Mouse (Mus musculus): ENCODE results near the gene Trpm2.
A peak's percentile ranks its signal among the peaks of the same experiment; 100 is the strongest.
"Not testable (repeated sequence)": the region's sequence is repeated elsewhere in the genome, so short reads cannot be mapped to it uniquely, and the experiment has no call there.

Gene Trpm2

DNA sequence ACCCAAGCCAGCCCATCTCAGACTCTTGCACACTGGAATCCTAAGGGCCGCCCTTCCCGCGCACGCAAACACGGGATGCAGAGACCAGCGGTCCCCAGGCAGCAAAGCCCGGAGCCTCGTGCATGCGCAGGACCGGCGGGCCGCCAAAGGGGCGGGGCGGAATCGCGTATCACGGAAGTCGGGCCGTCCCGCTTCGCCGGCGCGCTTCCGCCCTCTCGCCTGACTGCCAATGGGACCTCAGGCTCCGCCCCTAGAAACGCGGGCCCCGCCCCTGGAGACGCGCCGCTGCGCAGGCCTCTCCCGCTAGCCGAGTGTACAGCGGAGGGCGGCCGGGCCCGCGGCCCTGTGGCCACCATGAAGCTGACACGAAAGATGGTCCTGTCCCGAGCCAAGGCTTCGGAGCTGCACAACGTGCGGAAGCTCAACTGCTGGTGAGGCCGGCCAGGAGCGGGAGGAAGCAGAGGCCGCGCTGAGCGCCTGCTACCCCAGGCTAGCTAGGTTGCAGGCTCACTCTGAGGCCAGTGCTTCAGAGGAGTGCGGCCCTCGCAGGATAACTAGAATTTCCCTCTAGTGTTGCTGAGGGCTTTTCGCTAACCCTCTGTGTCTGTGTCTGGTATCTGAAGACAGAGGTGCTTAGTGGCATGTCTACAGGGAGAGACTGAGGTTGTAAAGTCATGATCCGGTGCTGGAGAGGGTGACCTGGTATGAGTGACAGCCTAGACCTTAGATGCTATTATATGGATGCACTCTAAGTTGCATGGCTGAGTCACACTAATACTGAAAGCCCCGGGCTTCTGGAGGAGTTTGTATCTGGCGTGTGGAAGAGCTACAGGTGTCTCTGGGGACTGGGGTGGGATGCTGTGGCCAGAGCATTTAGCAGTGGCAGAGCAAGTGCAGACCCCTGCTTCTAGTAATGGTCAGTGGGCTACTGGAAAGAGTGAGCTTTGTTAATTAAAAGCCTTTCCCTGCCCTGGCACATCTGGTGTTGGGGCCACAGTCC lies 8.3 kb upstream of the Trpm2 start, which contains the start of gene 1810043G02Rik:
1810043G02Rik (plus strand) TSS at position 174 of the 1,000 bp plus-strand sequence.
- DNase-seq (ENCODE audit: low spot score in 2 of 2): peak; percentile 98

DNA sequence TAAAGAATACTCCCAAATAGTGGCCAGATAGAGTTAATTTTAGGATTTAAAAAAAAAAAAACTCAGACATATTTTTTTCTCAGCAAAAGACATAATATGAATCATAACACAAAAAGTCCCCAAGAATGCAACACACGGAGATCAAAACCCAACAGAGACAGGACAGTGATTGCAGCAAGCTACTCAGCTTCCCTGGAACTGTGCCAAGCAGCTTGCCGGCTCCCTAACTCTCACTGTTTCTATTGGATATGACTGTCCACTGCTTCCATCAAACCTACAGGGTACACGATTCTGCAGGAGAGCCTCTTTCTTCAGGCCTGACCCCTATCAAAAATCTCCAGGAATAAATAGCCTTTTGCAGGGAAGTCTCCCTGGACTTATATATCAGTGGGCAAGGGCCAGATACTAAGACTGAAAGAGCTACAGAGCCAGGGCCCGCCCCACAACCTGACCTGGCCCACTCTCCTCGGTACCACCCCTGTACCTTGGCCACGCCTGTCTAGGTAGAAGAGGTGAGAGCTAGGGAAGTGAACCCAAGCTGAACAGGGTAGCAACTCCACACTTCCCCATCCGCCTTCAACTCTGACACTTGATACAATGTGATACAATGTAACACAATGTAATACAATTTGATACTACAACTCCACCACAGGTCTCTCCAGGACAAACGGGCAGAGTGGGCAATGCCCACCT lies 6.2 kb upstream of the Trpm2 start:
- DNase-seq (ENCODE audit: low spot score in 2 of 2): no peak

DNA sequence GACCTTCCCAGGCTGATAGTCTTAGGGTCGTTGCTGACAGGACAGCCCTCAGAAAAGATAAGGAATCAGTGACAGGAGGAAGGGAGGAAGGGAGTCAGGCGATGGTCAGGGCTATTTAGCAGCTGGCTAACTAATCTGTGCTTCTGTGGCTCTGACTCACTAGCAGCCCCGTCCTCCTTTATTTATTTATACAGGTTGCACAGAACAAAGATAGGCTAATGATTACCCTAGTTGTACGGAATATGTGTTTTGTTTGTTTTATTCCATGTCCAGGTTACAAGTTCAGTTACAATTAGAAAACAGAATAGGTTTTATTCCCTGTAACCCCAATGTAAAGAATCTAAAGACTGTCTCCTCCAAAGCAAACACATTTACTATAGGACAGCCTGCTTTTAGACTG lies 5.3 kb upstream of the Trpm2 start:
- no peak for DNase-seq (ENCODE audit: low spot score in 2 of 2)

DNA sequence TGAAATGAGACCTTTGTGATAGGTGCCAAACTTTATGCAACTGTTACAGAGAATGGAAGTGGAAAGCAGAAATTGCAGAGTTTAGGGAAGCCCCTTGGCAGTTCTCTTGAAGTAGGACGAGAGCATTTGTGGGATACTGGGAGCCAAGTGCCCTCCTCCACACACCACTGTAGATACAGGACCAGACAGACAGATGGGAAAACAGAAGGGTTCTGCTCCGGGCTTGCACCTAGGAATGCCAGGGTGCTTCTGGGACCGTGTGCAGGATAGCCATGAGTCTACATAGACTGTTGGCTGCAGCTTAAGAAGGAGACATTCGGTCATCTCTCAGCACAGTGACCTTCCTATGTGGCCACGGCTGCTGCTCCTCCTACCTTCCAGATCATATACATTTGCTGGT lies 4.4 kb upstream of the Trpm2 start:
- DNase-seq (ENCODE audit: low spot score in 2 of 2): no peak

DNA sequence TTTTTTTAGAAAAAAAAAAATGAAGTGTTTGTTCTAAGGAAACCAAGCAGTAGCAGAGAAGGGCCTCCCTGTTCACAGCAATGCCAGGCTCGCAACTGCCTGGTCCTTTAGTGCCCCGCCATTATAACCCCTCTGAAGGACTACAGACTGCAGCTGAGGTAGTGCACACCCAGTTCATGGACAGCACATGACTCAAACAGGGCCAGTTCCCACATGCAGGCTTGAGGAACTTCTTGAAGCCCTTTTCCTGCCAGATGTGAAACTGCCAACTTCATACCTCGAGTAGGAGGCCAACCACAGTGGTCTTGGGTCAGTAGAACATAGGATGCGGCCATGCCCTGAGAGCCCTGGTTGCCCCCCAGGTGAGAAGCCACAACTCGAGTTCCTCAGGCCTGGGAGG lies 4.0 kb upstream of the Trpm2 start:
- no peak for DNase-seq (ENCODE audit: low spot score in 2 of 2)

DNA sequence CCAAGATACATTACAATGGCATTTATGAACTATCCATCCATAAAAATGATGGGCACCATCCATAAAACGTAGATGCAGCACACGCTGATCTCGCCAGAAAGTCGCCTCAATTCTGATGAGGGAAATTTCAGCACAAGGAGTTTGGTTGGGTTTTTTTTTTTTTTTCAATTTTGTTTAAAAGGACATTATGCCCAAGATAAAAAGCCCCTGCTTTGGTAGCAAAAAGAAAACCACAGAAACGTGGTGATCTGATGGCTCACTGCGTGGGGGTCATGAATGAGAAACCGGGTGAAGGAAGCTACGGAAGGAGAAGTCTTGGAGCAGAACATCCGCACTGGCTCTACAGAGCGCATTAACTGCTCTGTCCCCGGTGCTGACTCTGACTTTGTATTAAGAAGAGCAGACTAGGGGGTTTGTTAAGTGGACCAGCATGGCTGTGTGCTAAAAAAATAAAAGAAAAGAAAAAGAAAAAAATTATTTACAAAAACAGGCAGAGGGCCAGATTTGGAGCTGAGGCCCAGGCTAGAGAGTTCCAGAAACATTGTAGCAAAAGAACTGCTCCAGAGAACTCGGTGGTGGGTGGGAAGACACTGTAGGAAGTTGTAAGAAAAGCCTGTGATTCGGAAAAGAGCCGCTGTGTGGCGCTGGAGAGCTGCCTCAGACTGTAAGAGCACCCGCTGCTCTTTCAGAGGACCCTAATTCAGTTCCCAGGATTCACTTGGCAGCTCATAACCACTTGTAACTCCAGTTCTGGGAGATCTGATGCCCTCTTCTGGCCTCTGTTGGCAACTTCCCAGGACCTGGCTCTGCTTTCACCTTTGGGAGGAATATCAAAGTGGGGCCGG lies 1.6 kb upstream of the Trpm2 start:
- no peak for DNase-seq (ENCODE audit: low spot score in 2 of 2)

DNA sequence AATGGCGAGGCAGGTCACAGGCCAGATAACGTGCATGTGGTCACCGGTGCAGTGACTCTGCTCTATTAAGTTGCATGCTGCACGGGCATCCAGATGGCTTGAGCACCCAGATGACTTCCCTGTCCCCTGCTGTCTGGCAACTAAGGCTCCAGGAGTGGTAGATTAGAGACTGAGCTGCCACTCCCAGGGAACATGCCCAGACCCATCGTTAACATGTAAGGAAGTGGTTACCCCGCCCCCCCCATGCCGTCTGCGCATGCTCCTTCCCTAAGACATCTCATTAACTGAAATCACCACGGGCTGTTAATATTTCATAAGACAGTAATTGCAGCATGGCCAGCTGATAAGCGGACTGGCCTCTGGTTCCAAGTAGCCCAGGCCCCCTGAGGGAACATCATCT lies 828 bp upstream of the Trpm2 start:
- no peak for DNase-seq (ENCODE audit: low spot score in 2 of 2)

- DNase-seq (ENCODE audit: low spot score in 2 of 2): no peak
These were observed 414 bp downstream of the Trpm2 start for GRCm38 (mm10) chr10:77969973-77970325.

GRCm38 (mm10) chr10:77969274-77969972 lies 940 bp downstream of the Trpm2 start:
- DNase-seq (ENCODE audit: low spot score in 2 of 2): peak; percentile 59 to 71

DNA sequence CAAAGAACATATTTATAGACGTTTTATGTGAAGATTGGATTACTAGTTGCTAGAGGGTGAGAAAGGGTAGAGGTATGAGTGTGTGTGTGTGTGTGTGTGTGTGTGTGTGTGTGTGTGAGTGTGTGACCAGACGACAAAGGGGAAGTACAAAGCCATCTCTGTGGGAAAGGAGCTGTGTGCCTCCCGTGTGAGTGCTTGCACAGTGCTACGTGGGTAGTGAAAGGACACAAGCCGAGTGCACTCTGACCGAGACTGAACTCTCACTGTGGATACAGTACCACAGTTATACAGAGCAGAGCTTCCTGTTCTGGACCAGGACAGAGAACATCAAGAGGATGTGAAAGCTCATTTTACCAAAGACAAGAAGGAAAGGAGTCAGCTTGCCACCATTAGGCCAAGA lies 6.4 kb downstream of the Trpm2 start:
- DNase-seq (ENCODE audit: low spot score in 2 of 2): no peak

GRCm38 (mm10) chr10:77962725-77963124 lies 7.6 kb downstream of the Trpm2 start:
- no peak for DNase-seq (ENCODE audit: low spot score in 2 of 2)

DNA sequence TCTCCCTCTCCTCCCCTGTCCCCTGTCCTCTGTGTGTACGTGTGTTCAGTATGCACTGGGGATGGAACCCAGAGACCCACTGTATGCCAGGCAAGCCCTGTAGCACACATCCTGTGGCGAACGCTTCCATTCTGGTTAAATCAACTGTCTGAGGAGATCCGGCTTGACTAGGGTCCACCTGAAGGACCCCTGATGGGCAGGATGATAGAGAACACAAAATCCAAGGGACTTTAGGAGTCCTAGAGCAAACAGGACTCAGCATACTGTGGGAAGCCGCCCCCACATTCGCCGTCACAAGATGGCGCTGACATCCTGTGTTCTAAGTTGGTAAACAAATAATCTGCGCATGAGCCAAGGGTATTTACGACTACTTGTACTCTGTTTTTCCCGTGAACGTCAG lies 19.9 kb downstream of the Trpm2 start:
- DNase-seq (ENCODE audit: low spot score in 2 of 2): not testable (repeated sequence)

DNA sequence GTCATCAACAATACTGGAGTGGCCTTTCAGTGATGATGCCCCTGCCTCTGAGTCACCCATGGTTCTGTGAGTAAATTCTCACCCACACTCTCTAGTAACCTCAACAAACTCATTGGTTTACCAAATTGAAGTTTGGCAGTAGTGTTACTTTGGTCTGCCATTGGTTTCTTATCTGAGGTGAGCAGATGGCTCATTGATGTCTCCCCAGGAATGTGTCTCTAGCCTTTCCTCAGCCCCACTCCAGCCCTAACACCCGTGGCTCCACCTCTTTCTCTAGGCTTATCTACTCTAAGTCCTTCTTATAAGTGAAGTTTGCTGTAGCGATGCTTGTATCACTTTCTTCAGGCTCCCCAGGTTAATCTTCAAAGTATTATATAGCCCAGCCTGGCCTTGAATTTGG lies 30.7 kb downstream of the Trpm2 start:
- no peak for DNase-seq (ENCODE audit: low spot score in 2 of 2)

DNA sequence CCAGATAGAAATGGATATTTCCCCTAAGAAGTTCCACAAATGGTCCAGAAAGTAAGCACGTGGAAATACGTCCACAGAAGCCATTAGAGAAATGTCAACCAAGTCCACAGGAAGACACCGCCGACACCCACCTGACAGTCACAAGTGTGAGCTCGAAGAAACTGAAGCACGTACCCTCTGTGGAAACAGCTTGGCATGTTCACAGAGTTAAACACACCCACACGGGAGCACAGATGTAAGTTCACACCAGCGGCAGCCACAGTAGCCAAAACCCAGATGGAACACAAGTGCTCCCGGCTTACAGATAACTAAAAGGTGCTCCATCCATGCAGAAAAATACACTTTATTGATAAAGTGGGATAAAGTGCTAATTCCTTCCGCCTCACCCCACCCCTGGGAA lies 43.0 kb downstream of the Trpm2 start:
- no peak for DNase-seq (ENCODE audit: low spot score in 2 of 2)

- no peak for DNase-seq (ENCODE audit: low spot score in 2 of 2)
These were observed 44.2 kb downstream of the Trpm2 start for GRCm38 (mm10) chr10:77926140-77926539.

- peak in 1 of 2 experiments; percentile 30 for DNase-seq (ENCODE audit: low spot score in 2 of 2)
These were observed 47.7 kb downstream of the Trpm2 start for GRCm38 (mm10) chr10:77922681-77923080.

- peak in 1 of 2 experiments; percentile 40 for DNase-seq (ENCODE audit: low spot score in 2 of 2)
These were observed 49.4 kb downstream of the Trpm2 start for GRCm38 (mm10) chr10:77921009-77921408.

- DNase-seq (ENCODE audit: low spot score in 2 of 2): no peak
These were observed 53.6 kb downstream of the Trpm2 start for GRCm38 (mm10) chr10:77916636-77917335.

DNA sequence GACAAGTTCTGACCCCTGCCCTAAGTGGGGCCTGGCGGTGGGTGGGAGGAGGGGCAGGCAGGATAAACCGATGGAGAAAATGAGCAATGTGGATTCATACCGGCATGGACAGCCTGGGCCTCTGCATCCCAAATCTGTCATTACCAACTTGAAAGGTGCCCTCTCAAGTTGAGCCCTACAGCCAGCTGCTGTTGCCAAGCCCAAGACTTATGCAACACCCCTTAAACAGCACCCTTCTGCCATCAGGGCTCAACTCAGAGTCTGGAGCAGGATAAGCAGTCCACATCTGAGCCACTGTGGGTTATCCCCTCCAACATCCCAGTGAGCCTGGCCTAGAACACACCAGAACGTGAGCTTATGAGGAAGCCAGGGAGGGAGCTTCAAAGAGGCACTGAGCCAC lies 57.1 kb downstream of the Trpm2 start:
- no peak for DNase-seq (ENCODE audit: low spot score in 2 of 2)

DNA sequence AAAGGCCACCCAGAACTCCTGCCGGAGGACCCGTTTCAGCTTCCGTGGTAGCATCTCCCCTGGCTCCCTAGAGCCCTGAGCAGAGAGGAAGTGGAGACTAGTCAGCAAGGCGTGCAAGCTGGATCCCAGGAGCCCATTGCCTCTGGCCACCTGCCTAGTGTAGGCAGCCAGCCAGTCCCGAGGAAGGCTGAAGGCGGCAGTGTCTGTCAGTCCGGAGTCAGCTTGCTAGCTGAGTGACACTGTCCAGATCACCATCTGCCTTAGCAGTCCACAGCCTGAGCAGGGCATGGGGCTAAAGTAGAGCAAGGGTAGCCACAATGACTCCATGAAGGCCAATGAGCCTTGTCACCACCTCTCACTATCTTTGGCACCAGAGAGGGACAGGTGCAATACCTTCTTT lies 57.8 kb downstream of the Trpm2 start:
- DNase-seq (ENCODE audit: low spot score in 2 of 2): no peak
